Mouse (Mus musculus): ENCODE measurements around the gene Pcdh15. TPM values are rescaled to one million over a fixed set of nuclear protein-coding genes. Genes with fewer than 3 reads are reported as not detected.

Pcdh15 gene
- polyA plus RNA-seq, 1 experiment = not detected

DNA sequence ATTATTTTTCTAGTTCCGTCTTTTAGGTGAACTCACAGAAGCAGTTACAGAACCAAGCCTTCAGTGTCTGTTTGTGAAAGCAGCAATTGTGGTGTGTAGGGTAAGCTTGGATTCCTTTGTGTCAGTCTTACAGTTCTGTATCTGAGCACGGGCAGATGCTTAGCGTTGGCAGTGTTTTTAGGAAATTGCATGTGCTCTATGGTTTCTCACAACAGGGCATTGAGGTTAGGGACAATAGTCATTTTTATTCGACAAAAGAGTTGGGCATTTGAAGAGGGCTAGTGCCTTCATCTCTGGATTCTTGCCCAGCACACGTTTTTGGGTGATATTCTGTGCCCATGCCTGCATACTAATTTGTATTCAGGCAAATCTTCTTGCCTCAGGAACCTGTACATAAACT, 392.5 kb downstream of the Pcdh15 start:
- Histone ChIP-seq H3K27ac (ENCODE audit: insufficient read depth, low read length) (no peak overlapping the region), H3K36me3 (ENCODE audit: control insufficient read depth, insufficient read depth, low read length, poor library complexity, severe bottlenecking) (no peaks in the 10 kb centered on the region), H3K27me3 (ENCODE audit: control insufficient read depth, insufficient read depth, low read length, poor library complexity, severe bottlenecking) (no peaks in the 10 kb centered on the region), H3K9ac (ENCODE audit: low read depth, poor library complexity, severe bottlenecking) (no peak overlapping the region), H3K9me3 (replicated peaks; ENCODE audit: control insufficient read depth, insufficient read depth, low read length, poor library complexity, severe bottlenecking) (no peaks in the 10 kb centered on the region), H3K4me3 (ENCODE audit: low read depth, low read length) (no peak overlapping the region), H3K4me1 (ENCODE audit: control insufficient read depth, insufficient read depth, low read length) (no peaks in the 10 kb centered on the region)
- TF ChIP-seq EP300 (IDR thresholded peaks at IDR 0.05; ENCODE audit: insufficient read depth, low read depth, low read length) (no peak), CTCF (IDR thresholded peaks at IDR 0.05; ENCODE audit: low read depth, low read length) (no peak)

DNA sequence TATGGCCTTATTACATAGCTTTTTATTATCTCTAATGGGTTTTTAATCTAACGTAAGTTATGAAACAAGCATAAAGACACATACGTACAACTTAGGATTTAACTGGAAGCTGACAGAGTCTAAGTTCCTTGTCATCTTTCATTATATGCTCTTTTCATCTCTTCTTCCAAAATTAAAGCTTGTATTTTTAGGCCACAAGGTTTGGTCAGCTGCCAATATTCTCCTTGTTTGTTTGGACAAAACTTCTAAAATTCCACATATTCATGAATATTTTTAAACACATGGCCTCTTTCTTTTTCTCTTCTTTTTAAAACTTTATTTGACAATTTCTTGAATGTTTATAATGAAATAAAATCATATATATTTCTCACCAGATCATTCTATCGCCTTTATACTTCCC, 415.7 kb downstream of the Pcdh15 start:
- no peak overlapping the region for H3K9ac ChIP-seq (ENCODE audit: low read depth, poor library complexity, severe bottlenecking)
- no peak overlapping the region for H3K4me3 ChIP-seq (ENCODE audit: low read depth, low read length)
- H3K9me3 ChIP-seq (replicated peaks; ENCODE audit: control insufficient read depth, insufficient read depth, low read length, poor library complexity, severe bottlenecking) = no peaks in the 10 kb centered on the region
- H3K36me3 ChIP-seq (ENCODE audit: control insufficient read depth, insufficient read depth, low read length, poor library complexity, severe bottlenecking) = no peaks in the 10 kb centered on the region
- no peaks in the 10 kb centered on the region for H3K4me1 ChIP-seq (ENCODE audit: control insufficient read depth, insufficient read depth, low read length)
- no peaks in the 10 kb centered on the region for H3K27me3 ChIP-seq (ENCODE audit: control insufficient read depth, insufficient read depth, low read length, poor library complexity, severe bottlenecking)
- H3K27ac ChIP-seq (ENCODE audit: insufficient read depth, low read length) = no peak overlapping the region
- TF ChIP-seq POLR2A (IDR thresholded peaks at IDR 0.05; ENCODE audit: insufficient read depth, low read length) (no peak), CTCF (IDR thresholded peaks at IDR 0.05; ENCODE audit: low read depth, low read length) (no peak), EP300 (IDR thresholded peaks at IDR 0.05; ENCODE audit: insufficient read depth, low read depth, low read length) (no peak)

DNA sequence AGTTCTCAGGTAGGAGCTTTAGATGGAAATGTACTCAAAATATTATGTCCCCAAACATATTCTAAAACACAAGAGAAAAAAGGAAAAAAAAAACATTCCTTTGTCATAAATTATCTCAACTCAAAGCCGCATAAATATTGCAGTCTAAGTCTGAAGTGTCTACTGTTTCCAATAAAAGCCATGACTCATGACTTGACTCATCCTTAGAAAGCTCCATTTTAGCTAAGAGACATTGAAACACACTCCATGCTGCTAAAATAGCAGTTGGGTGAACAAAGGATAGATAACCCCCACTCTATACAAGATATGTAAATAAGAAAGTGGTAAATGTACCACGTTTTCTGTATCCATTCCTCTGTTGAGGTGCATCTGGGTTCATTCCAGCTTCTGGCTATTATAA, 416.6 kb downstream of the Pcdh15 start:
- Histone ChIP-seq H3K27me3 (ENCODE audit: control insufficient read depth, insufficient read depth, low read length, poor library complexity, severe bottlenecking) (no peaks in the 10 kb centered on the region), H3K4me1 (ENCODE audit: control insufficient read depth, insufficient read depth, low read length) (no peaks in the 10 kb centered on the region), H3K4me3 (ENCODE audit: low read depth, low read length) (no peak overlapping the region), H3K9ac (ENCODE audit: low read depth, poor library complexity, severe bottlenecking) (no peak overlapping the region), H3K27ac (ENCODE audit: insufficient read depth, low read length) (no peak overlapping the region), H3K9me3 (replicated peaks; ENCODE audit: control insufficient read depth, insufficient read depth, low read length, poor library complexity, severe bottlenecking) (no peaks in the 10 kb centered on the region), H3K36me3 (ENCODE audit: control insufficient read depth, insufficient read depth, low read length, poor library complexity, severe bottlenecking) (no peaks in the 10 kb centered on the region)
- TF ChIP-seq POLR2A (IDR thresholded peaks at IDR 0.05; ENCODE audit: insufficient read depth, low read length) = no peak
- TF ChIP-seq EP300 (IDR thresholded peaks at IDR 0.05; ENCODE audit: insufficient read depth, low read depth, low read length) = no peak
- no peak for TF ChIP-seq CTCF (IDR thresholded peaks at IDR 0.05; ENCODE audit: low read depth, low read length)

GRCm38 (mm10) chr10:73519438-73519837, 420.3 kb downstream of the Pcdh15 start:
- Histone ChIP-seq H3K9me3 (replicated peaks; ENCODE audit: control insufficient read depth, insufficient read depth, low read length, poor library complexity, severe bottlenecking) (no peaks in the 10 kb centered on the region), H3K4me1 (ENCODE audit: control insufficient read depth, insufficient read depth, low read length) (no peaks in the 10 kb centered on the region), H3K4me3 (ENCODE audit: low read depth, low read length) (no peak overlapping the region), H3K36me3 (ENCODE audit: control insufficient read depth, insufficient read depth, low read length, poor library complexity, severe bottlenecking) (no peaks in the 10 kb centered on the region), H3K27ac (ENCODE audit: insufficient read depth, low read length) (no peak overlapping the region), H3K27me3 (ENCODE audit: control insufficient read depth, insufficient read depth, low read length, poor library complexity, severe bottlenecking) (no peaks in the 10 kb centered on the region), H3K9ac (ENCODE audit: low read depth, poor library complexity, severe bottlenecking) (no peak overlapping the region)
- TF ChIP-seq EP300 (IDR thresholded peaks at IDR 0.05; ENCODE audit: insufficient read depth, low read depth, low read length) (no peak), CTCF (IDR thresholded peaks at IDR 0.05; ENCODE audit: low read depth, low read length) (no peak), POLR2A (IDR thresholded peaks at IDR 0.05; ENCODE audit: insufficient read depth, low read length) (no peak)

- H3K27ac ChIP-seq (ENCODE audit: insufficient read depth, low read length) = no peak overlapping the region
- H3K27me3 ChIP-seq (ENCODE audit: control insufficient read depth, insufficient read depth, low read length, poor library complexity, severe bottlenecking) = no peaks in the 10 kb centered on the region
- H3K4me3 ChIP-seq (ENCODE audit: low read depth, low read length) = no peak overlapping the region
- H3K9me3 ChIP-seq (replicated peaks; ENCODE audit: control insufficient read depth, insufficient read depth, low read length, poor library complexity, severe bottlenecking) = no peaks in the 10 kb centered on the region; the same call in none of the 2 replicates
- no peak for TF ChIP-seq POLR2A (IDR thresholded peaks at IDR 0.05; ENCODE audit: insufficient read depth, low read length)
- peak; percentile 22 for TF ChIP-seq CTCF (IDR thresholded peaks at IDR 0.05; ENCODE audit: low read depth, low read length)
- no peak for TF ChIP-seq EP300 (IDR thresholded peaks at IDR 0.05; ENCODE audit: insufficient read depth, low read depth, low read length)
- no peaks in the 10 kb centered on the region for H3K36me3 ChIP-seq (ENCODE audit: control insufficient read depth, insufficient read depth, low read length, poor library complexity, severe bottlenecking)
- no peaks in the 10 kb centered on the region for H3K4me1 ChIP-seq (ENCODE audit: control insufficient read depth, insufficient read depth, low read length)
- no peak overlapping the region for H3K9ac ChIP-seq (ENCODE audit: low read depth, poor library complexity, severe bottlenecking)
Observed at GRCm38 (mm10) chr10:73552831-73553230, 453.7 kb downstream of the Pcdh15 start.

DNA sequence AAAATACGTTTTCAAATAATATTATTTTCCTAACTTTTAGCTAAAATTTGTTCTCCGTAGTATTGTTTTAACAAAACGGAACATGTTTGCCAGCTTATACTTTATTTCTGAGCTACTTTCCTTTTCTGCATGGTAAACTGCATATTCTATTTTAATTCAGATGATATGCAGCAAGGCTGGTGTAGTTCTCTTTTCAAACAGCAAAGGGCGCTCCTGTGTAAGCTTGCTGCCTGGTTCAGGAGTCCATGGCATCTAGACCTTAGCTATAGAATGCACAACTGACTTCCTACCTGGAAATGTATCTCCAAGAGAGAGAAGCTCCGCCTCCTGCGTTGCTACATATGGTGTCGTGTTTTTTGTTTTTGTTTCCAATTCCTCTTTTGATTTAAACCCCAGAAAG, 465.1 kb downstream of the Pcdh15 start:
- no peaks in the 10 kb centered on the region for H3K9me3 ChIP-seq (replicated peaks; ENCODE audit: control insufficient read depth, insufficient read depth, low read length, poor library complexity, severe bottlenecking)
- H3K4me1 ChIP-seq (ENCODE audit: control insufficient read depth, insufficient read depth, low read length) = no peaks in the 10 kb centered on the region
- no peak overlapping the region for H3K4me3 ChIP-seq (ENCODE audit: low read depth, low read length)
- H3K36me3 ChIP-seq (ENCODE audit: control insufficient read depth, insufficient read depth, low read length, poor library complexity, severe bottlenecking) = no peaks in the 10 kb centered on the region
- TF ChIP-seq CTCF (IDR thresholded peaks at IDR 0.05; ENCODE audit: low read depth, low read length) (no peak), POLR2A (IDR thresholded peaks at IDR 0.05; ENCODE audit: insufficient read depth, low read length) (no peak), EP300 (IDR thresholded peaks at IDR 0.05; ENCODE audit: insufficient read depth, low read depth, low read length) (no peak)
- no peak overlapping the region for H3K9ac ChIP-seq (ENCODE audit: low read depth, poor library complexity, severe bottlenecking)
- no peak overlapping the region for H3K27ac ChIP-seq (ENCODE audit: insufficient read depth, low read length)
- no peaks in the 10 kb centered on the region for H3K27me3 ChIP-seq (ENCODE audit: control insufficient read depth, insufficient read depth, low read length, poor library complexity, severe bottlenecking)

All from ES-Bruce4 (cell line).